Mouse (Mus musculus) embryo, embryonic 11 days (tissue): ENCODE measurements at regions not wholly inside any gene's neighbourhood (a gene's known extent, or its start where the extent isn't known, plus 50 kb on each side); places are given as distances from the start of the nearest gene placed in this dataset.
A peak's percentile ranks its signal among the peaks of the same experiment; 100 is the strongest.

ENCODE experiments used
- DNase-seq: peaks from one replicate; pipeline ENCODE4 v3.0.0-alpha.2; 2015

GRCm38 (mm10) chr2:83105070-83105469, 161.6 kb downstream of the Fsip2 start:
- DNase-seq, result no peak

- DNase-seq, result no peak
Measured at GRCm38 (mm10) chr2:83126340-83126739, 182.9 kb downstream of the Fsip2 start.

GRCm38 (mm10) chr2:83130709-83131108, 187.3 kb downstream of the Fsip2 start:
- DNase-seq, result peak; percentile 17

- DNase-seq, result peak; percentile 16
Measured at GRCm38 (mm10) chr2:83131285-83131852, 187.9 kb downstream of the Fsip2 start.

GRCm38 (mm10) chr2:83165853-83166252, 222.4 kb downstream of the Fsip2 start:
- DNase-seq, result peak; percentile 6
